Mouse (Mus musculus): ENCODE data around the gene Slc25a18. TPM values are rescaled to one million over a fixed set of nuclear protein-coding genes. Genes with fewer than 3 reads are reported as not detected.

Slc25a18 gene
- total RNA-seq, 1 experiment from 2014 or later: 0.70 TPM

GRCm38 (mm10) chr6:120835474-120836374, 62.3 kb downstream of the Slc25a18 start, which contains the start of gene Bcl2l13:
Bcl2l13 (plus strand) TSS chr6:120836212.
- ATAC-seq (ENCODE audit: extremely low read depth, insufficient number of reproducible peaks, low FRiP score, poor library complexity, severe bottlenecking): peak; percentile 96

- ATAC-seq (ENCODE audit: extremely low read depth, insufficient number of reproducible peaks, low FRiP score, poor library complexity, severe bottlenecking): peak; percentile 3; the same call in 1 of the 2 replicates
These were observed 63.2 kb downstream of the Slc25a18 start for GRCm38 (mm10) chr6:120836389-120837151.

- ATAC-seq (ENCODE audit: extremely low read depth, insufficient number of reproducible peaks, low FRiP score, poor library complexity, severe bottlenecking): no peak
These were observed 63.8 kb downstream of the Slc25a18 start for GRCm38 (mm10) chr6:120837152-120837530.

GRCm38 (mm10) chr6:120840258-120840657, 66.9 kb downstream of the Slc25a18 start:
- ATAC-seq (ENCODE audit: extremely low read depth, insufficient number of reproducible peaks, low FRiP score, poor library complexity, severe bottlenecking): no peak

GRCm38 (mm10) chr6:120841754-120842153, 68.4 kb downstream of the Slc25a18 start:
- ATAC-seq (ENCODE audit: extremely low read depth, insufficient number of reproducible peaks, low FRiP score, poor library complexity, severe bottlenecking): no peak

Other genes starting within 250 kb of the Slc25a18 start
- 21.1 and 25.8 TPM in 2 replicates for gene Hdhd5, start 242.3 kb upstream of the Slc25a18 start, total RNA-seq (2017)
- gene Cecr2, start 107.2 kb upstream of the Slc25a18 start, total RNA-seq (2017): 24.6 and 27.9 TPM in 2 replicates
- gene Atp6v1e1, start 49.2 kb downstream of the Slc25a18 start, total RNA-seq (2017): 160 and 192 TPM in 2 replicates
- 10.6 and 12.9 TPM in 2 replicates for gene Bcl2l13, start 62.6 kb downstream of the Slc25a18 start, total RNA-seq (2017)
- 48.6 and 57.5 TPM in 2 replicates for gene Bid, start 143.3 kb downstream of the Slc25a18 start, total RNA-seq (2017)

Measured in neutrophil, adult 5-6 weeks (primary cell).